Mouse (Mus musculus) limb, embryonic 10.5 days (tissue): ENCODE measurements around the gene Serinc1. TPM values are rescaled to one million over a fixed set of nuclear protein-coding genes. Genes with fewer than 3 reads are reported as not detected.
"Not testable (repeated sequence)": the region's sequence is repeated elsewhere in the genome, so short reads cannot be mapped to it uniquely, and the experiment has no call there.

Experiments used
- DNase-seq: peaks from one replicate; pipeline ENCODE4 v3.0.0-alpha.2; 2017; ENCODE audit warnings: low spot score
- H3K27ac ChIP-seq: fragments of 300-500 bp; sonication (generic); 2 replicates; pipeline ENCODE4 v1.5.1; 2016; ENCODE audit warnings: mild to moderate bottlenecking
- H3K27me3 ChIP-seq: fragments of 300-500 bp; sonication (generic); 2 replicates; pipeline ENCODE4 v1.6.1; 2016; ENCODE audit warnings: low read depth, mild to moderate bottlenecking; ENCODE audit not compliant: poor library complexity, severe bottlenecking
- H3K36me3 ChIP-seq: fragments of 300-500 bp; sonication (generic); 2 replicates; pipeline ENCODE4 v1.6.1; 2016; ENCODE audit warnings: mild to moderate bottlenecking, moderate library complexity
- H3K4me1 ChIP-seq: fragments of 300-500 bp; sonication (generic); 2 replicates; pipeline ENCODE4 v1.6.1; 2016
- H3K4me3 ChIP-seq: fragments of 300-500 bp; sonication (generic); 2 replicates; pipeline ENCODE4 v1.5.1; 2016; ENCODE audit warnings: mild to moderate bottlenecking, moderate library complexity
- H3K9me3 ChIP-seq: fragments of 300-500 bp; sonication (generic); replicated peaks from 2 replicates; pipeline ENCODE4 v1.6.1; 2016; ENCODE audit warnings: mild to moderate bottlenecking
- WGBS: fragments of 180-500 bp; shearing (Covaris S2); methylation state at CpG from one replicate; pipeline ENCODE4 v1.1.7; 2016; 5-methylcytosine and 5-hydroxymethylcytosine counted together
- polyA plus RNA-seq: library from polyadenylated mRNA; unstranded; fragments of >200 nt; fragmentation: Nextera tagmentation; extraction: Ambion mirVana; gene quantifications from 2 replicates; pipeline ENCODE4 v1.2.1, GENCODE M21; 2016

Serinc1 gene
- polyA plus RNA-seq = 110 and 134 TPM in 2 replicates

- Histone ChIP-seq H3K36me3 (peaks cover 8% of the 10 kb centered on the region), H3K27me3 (no peaks in the 10 kb centered on the region), H3K4me3 (peak within 1 kb of the TSS; percentile 91), H3K27ac (peak within 1 kb of the TSS; percentile 96), H3K4me1 (peaks cover 7% of the 10 kb centered on the region), H3K9me3 (no peaks in the 10 kb centered on the region)
- 12% methylated on average over 49 of the region's 49 CpGs for WGBS
- DNase-seq = peak; percentile 94
Measured at GRCm38 (mm10) chr10:57532218-57533101, at the start of gene Serinc1. Serinc1 (minus strand) TSS chr10:57532530.

- Histone ChIP-seq H3K4me3 (no peak overlapping the region), H3K4me1 (no peaks in the 10 kb centered on the region), H3K27me3 (no peaks in the 10 kb centered on the region), H3K27ac (no peak overlapping the region), H3K36me3 (no peaks in the 10 kb centered on the region), H3K9me3 (no peaks in the 10 kb centered on the region)
- 84% methylated on average over 2 of the region's 2 CpGs for WGBS
- no peak for DNase-seq
Measured at GRCm38 (mm10) chr10:57576721-57577120, 44.4 kb upstream of the Serinc1 start.

GRCm38 (mm10) chr10:57572130-57572529 lies 39.8 kb upstream of the Serinc1 start:
- Histone ChIP-seq H3K27me3 (no peaks in the 10 kb centered on the region), H3K4me3 (no peak overlapping the region), H3K9me3 (no peaks in the 10 kb centered on the region), H3K36me3 (no peaks in the 10 kb centered on the region), H3K4me1 (no peaks in the 10 kb centered on the region), H3K27ac (no peak overlapping the region)
- WGBS = 86% methylated on average over 4 of the region's 4 CpGs
- no peak for DNase-seq

- Histone ChIP-seq H3K4me1 (no peaks in the 10 kb centered on the region), H3K27ac (no peak overlapping the region), H3K36me3 (no peaks in the 10 kb centered on the region), H3K27me3 (no peaks in the 10 kb centered on the region), H3K9me3 (no peaks in the 10 kb centered on the region), H3K4me3 (no peak overlapping the region)
- 32% methylated on average over 8 of the region's 8 CpGs for WGBS
- DNase-seq = peak; percentile 46
Measured at GRCm38 (mm10) chr10:57571211-57571730, 38.9 kb upstream of the Serinc1 start.

- no peak overlapping the region for H3K4me3 ChIP-seq
- no peaks in the 10 kb centered on the region for H3K4me1 ChIP-seq
- no peaks in the 10 kb centered on the region for H3K27me3 ChIP-seq
- no peak for DNase-seq
- H3K36me3 ChIP-seq = no peaks in the 10 kb centered on the region
- WGBS = 85% methylated on average over 13 of the region's 13 CpGs
- H3K9me3 ChIP-seq = no peaks in the 10 kb centered on the region
- H3K27ac ChIP-seq = no peak overlapping the region
Measured at GRCm38 (mm10) chr10:57569023-57569931, 36.9 kb upstream of the Serinc1 start.

GRCm38 (mm10) chr10:57566221-57566620 lies 33.9 kb upstream of the Serinc1 start:
- 60% methylated on average over 1 of the region's 1 CpGs for WGBS
- Histone ChIP-seq H3K27ac (no peak overlapping the region), H3K36me3 (no peaks in the 10 kb centered on the region), H3K4me1 (no peaks in the 10 kb centered on the region), H3K9me3 (no peaks in the 10 kb centered on the region), H3K4me3 (no peak overlapping the region), H3K27me3 (no peaks in the 10 kb centered on the region)
- DNase-seq = no peak

- H3K4me3 ChIP-seq = no peak overlapping the region
- no peak for DNase-seq
- H3K27me3 ChIP-seq = no peaks in the 10 kb centered on the region
- H3K27ac ChIP-seq = no peak overlapping the region
- H3K4me1 ChIP-seq = no peaks in the 10 kb centered on the region
- H3K36me3 ChIP-seq = no peaks in the 10 kb centered on the region
- WGBS = 88% methylated on average over 5 of the region's 5 CpGs
- H3K9me3 ChIP-seq = no peaks in the 10 kb centered on the region
Measured at GRCm38 (mm10) chr10:57557597-57557996, 25.3 kb upstream of the Serinc1 start.

- Histone ChIP-seq H3K27me3 (no peaks in the 10 kb centered on the region), H3K36me3 (no peaks in the 10 kb centered on the region), H3K9me3 (no peaks in the 10 kb centered on the region), H3K4me1 (no peaks in the 10 kb centered on the region), H3K4me3 (no peak overlapping the region), H3K27ac (no peak overlapping the region)
- WGBS = 96% methylated on average over 1 of the region's 1 CpGs
- DNase-seq = no peak
Measured at GRCm38 (mm10) chr10:57553719-57554118, 21.4 kb upstream of the Serinc1 start.

- no peak for DNase-seq
- H3K36me3 ChIP-seq = no peaks in the 10 kb centered on the region
- H3K27ac ChIP-seq = no peak overlapping the region
- H3K27me3 ChIP-seq = no peaks in the 10 kb centered on the region
- H3K4me3 ChIP-seq = no peak overlapping the region
- H3K4me1 ChIP-seq = no peaks in the 10 kb centered on the region
- no peaks in the 10 kb centered on the region for H3K9me3 ChIP-seq
- 89% methylated on average over 4 of the region's 4 CpGs for WGBS
Measured at GRCm38 (mm10) chr10:57549631-57550030, 17.3 kb upstream of the Serinc1 start.

- H3K27ac ChIP-seq, H3K36me3 ChIP-seq, DNase-seq, H3K4me3 ChIP-seq, H3K27me3 ChIP-seq, H3K9me3 ChIP-seq, H3K4me1 ChIP-seq: not testable (repeated sequence)
- WGBS = 88% methylated on average over 9 of the region's 9 CpGs
Measured at GRCm38 (mm10) chr10:57543890-57544289, 11.6 kb upstream of the Serinc1 start.

- H3K27me3 ChIP-seq = no peaks in the 10 kb centered on the region
- no peak for DNase-seq
- peaks cover 7% of the 10 kb centered on the region for H3K4me1 ChIP-seq
- peak overlapping the region; percentile 91 for H3K4me3 ChIP-seq
- peaks cover 16% of the 10 kb centered on the region for H3K36me3 ChIP-seq
- 4% methylated on average over 28 of the region's 28 CpGs for WGBS
- no peaks in the 10 kb centered on the region for H3K9me3 ChIP-seq
- H3K27ac ChIP-seq = peak overlapping the region; percentile 96
Measured at GRCm38 (mm10) chr10:57531616-57532217, 613 bp downstream of the Serinc1 start.

- H3K36me3 ChIP-seq = peaks cover 22% of the 10 kb centered on the region
- peaks cover 7% of the 10 kb centered on the region for H3K4me1 ChIP-seq
- H3K27ac ChIP-seq = no peak overlapping the region
Measured at GRCm38 (mm10) chr10:57531076-57531475, 1.3 kb downstream of the Serinc1 start.

More at GRCm38 (mm10) chr10:57531076-57531475, 1.3 kb downstream of the Serinc1 start:
- no peaks in the 10 kb centered on the region for H3K27me3 ChIP-seq
- no peak for DNase-seq
- peak overlapping the region; percentile 91 for H3K4me3 ChIP-seq
- H3K9me3 ChIP-seq = no peaks in the 10 kb centered on the region
- 71% methylated on average over 2 of the region's 2 CpGs for WGBS
